Mouse (Mus musculus) C2C12 (cell line): ENCODE results near the gene Dgkg. TPM values are rescaled to one million over a fixed set of nuclear protein-coding genes. Genes with fewer than 3 reads are reported as not detected.

Experiments
- H3K27me3 ChIP-seq: one replicate; pipeline ENCODE4 v1.6.1; 2011; ENCODE audit not compliant: control insufficient read depth, insufficient read depth, insufficient read length
- H3K36me3 ChIP-seq: one replicate; pipeline ENCODE4 v1.6.1; 2011; ENCODE audit not compliant: control insufficient read depth, insufficient read depth
- H3K4me3 ChIP-seq: one replicate; pipeline ENCODE4 v1.5.1; 2011; ENCODE audit warnings: mild to moderate bottlenecking, control low read depth; ENCODE audit not compliant: poor library complexity, insufficient read depth, severe bottlenecking
- H3K79me2 ChIP-seq: one replicate; pipeline ENCODE4 v1.6.1; 2011; ENCODE audit not compliant: control insufficient read depth, insufficient read depth
- H3K79me3 ChIP-seq: one replicate; pipeline ENCODE4 v1.6.1; 2011; ENCODE audit warnings: low read depth, control low read depth
- H3ac ChIP-seq: one replicate; pipeline ENCODE3; 2011; ENCODE audit warnings: low read depth; ENCODE audit not compliant: control insufficient read depth, insufficient read length
- CEBPB ChIP-seq: IDR thresholded peaks from one replicate; pipeline ENCODE4 v1.6.1; 2011; ENCODE audit warnings: low read depth, mild to moderate bottlenecking, control low read depth, moderate library complexity
- CTCF ChIP-seq: IDR thresholded peaks from one replicate; pipeline ENCODE4 v1.5.1; 2011; ENCODE audit not compliant: control insufficient read depth, insufficient read depth, insufficient read length
- FOSL1 ChIP-seq: IDR thresholded peaks from one replicate; pipeline ENCODE4 v1.8.0; 2011; ENCODE audit warnings: mild to moderate bottlenecking, low read length; ENCODE audit not compliant: poor library complexity, insufficient read depth, severe bottlenecking
- MAX ChIP-seq: IDR thresholded peaks from one replicate; pipeline ENCODE4 v1.6.1; 2011; ENCODE audit warnings: mild to moderate bottlenecking, control low read depth
- MYOD1 ChIP-seq: IDR thresholded peaks from one replicate; pipeline ENCODE4 v1.6.1; 2011; ENCODE audit warnings: low read depth; ENCODE audit not compliant: control insufficient read depth, insufficient read length
- MYOG ChIP-seq: IDR thresholded peaks from one replicate; pipeline ENCODE4 v1.6.1; 2011; ENCODE audit not compliant: control insufficient read depth, insufficient read length; ENCODE audit errors: extremely low read depth
- USF1 ChIP-seq: IDR thresholded peaks from one replicate; pipeline ENCODE4 v1.6.1; 2011; ENCODE audit warnings: low read depth, mild to moderate bottlenecking, control low read depth, moderate library complexity
- polyA plus RNA-seq: library from polyadenylated mRNA; unstranded; fragments of >200 nt; fragmentation: generic; extraction: Trizol; gene quantifications from one replicate; pipeline ENCODE4 v1.2.1, GENCODE M21; 2012; ENCODE audit warnings: missing spikeins

Dgkg gene
- polyA plus RNA-seq, 1 experiment = 0.01 TPM

DNA sequence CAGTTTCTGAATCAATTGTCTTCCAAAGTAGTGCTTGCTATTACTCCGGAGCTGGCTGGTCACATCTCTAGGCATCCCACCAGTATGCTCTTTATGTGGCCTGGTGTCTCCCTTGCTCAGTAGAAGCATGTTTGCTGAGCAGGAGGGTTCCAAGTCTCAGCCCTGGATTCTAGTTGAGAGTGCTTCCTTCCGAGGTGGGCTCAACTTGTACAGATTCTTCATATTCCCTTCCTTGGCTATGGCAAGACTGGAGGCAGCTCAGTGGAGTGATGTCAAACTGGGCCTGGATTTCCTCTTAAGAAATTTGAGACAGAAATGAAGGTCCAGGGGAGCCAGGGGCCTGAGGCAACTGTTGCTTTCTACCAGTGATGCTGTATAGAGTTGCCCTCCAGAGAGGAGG lies 189.9 kb downstream of the Dgkg start:
- H3K79me2 ChIP-seq = no peaks in the 10 kb centered on the region
- H3ac ChIP-seq = no peak overlapping the region
- TF ChIP-seq CTCF (no peak), CEBPB (no peak), MYOD1 (no peak), MYOG (no peak), USF1 (no peak), FOSL1 (no peak)
- peaks cover 7% of the 10 kb centered on the region for H3K27me3 ChIP-seq
- no peaks in the 10 kb centered on the region for H3K36me3 ChIP-seq
- H3K4me3 ChIP-seq = no peak overlapping the region
- H3K79me3 ChIP-seq = no peaks in the 10 kb centered on the region

DNA sequence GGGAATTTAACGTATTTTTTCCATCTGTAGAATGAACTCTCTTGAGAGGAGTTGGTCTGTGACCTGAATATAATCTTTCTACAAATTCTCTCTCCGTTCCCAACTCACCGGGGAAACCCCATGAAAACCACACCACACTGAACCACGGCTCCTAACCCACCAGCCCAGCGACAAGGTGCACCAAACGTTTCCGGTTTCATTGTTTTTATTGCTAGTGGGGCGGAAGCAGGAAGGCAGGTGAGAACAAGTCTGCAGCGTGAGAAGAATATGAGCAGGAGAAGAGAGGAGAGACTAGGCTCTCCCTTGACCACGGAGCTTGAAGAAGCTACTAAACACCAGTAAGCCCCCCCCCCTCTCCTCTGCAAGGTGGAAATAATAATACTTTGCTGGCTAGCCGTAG lies 190.6 kb downstream of the Dgkg start:
- no peaks in the 10 kb centered on the region for H3K79me3 ChIP-seq
- H3K36me3 ChIP-seq = no peaks in the 10 kb centered on the region
- no peak overlapping the region for H3ac ChIP-seq
- TF ChIP-seq MAX = no peak
- TF ChIP-seq MYOG = no peak
- TF ChIP-seq USF1 = no peak
- TF ChIP-seq CTCF = no peak
- no peak for TF ChIP-seq FOSL1
- TF ChIP-seq MYOD1 = no peak
- TF ChIP-seq CEBPB = no peak
- H3K79me2 ChIP-seq = no peaks in the 10 kb centered on the region
- H3K27me3 ChIP-seq = peaks cover 7% of the 10 kb centered on the region
- no peak overlapping the region for H3K4me3 ChIP-seq

GRCm38 (mm10) chr16:22462220-22462619 lies 194.8 kb downstream of the Dgkg start:
- Histone ChIP-seq H3K79me2 (no peaks in the 10 kb centered on the region), H3K27me3 (peaks cover 18% of the 10 kb centered on the region), H3K79me3 (no peaks in the 10 kb centered on the region), H3K4me3 (no peak overlapping the region), H3ac (no peak overlapping the region), H3K36me3 (no peaks in the 10 kb centered on the region)
- no peak for TF ChIP-seq MYOG

GRCm38 (mm10) chr16:22461728-22462127 lies 195.3 kb downstream of the Dgkg start:
- Histone ChIP-seq H3K79me3 (no peaks in the 10 kb centered on the region), H3K36me3 (no peaks in the 10 kb centered on the region), H3K79me2 (no peaks in the 10 kb centered on the region), H3K4me3 (no peak overlapping the region), H3K27me3 (peaks cover 20% of the 10 kb centered on the region), H3ac (no peak overlapping the region)
- TF ChIP-seq FOSL1 (no peak), CEBPB (no peak), USF1 (no peak), MAX (no peak), MYOG (no peak), CTCF (no peak), MYOD1 (no peak)

- TF ChIP-seq MYOG = no peak
- TF ChIP-seq FOSL1 = no peak
- TF ChIP-seq MYOD1 = no peak
- Histone ChIP-seq H3K79me3 (no peaks in the 10 kb centered on the region), H3K27me3 (peaks cover 28% of the 10 kb centered on the region), H3ac (no peak overlapping the region), H3K36me3 (no peaks in the 10 kb centered on the region), H3K79me2 (no peaks in the 10 kb centered on the region), H3K4me3 (no peak overlapping the region)
Measured at GRCm38 (mm10) chr16:22460960-22461359, 196.1 kb downstream of the Dgkg start.

- Histone ChIP-seq H3K79me3 (no peaks in the 10 kb centered on the region), H3ac (no peak overlapping the region), H3K79me2 (no peaks in the 10 kb centered on the region), H3K27me3 (peaks cover 28% of the 10 kb centered on the region), H3K4me3 (no peak overlapping the region), H3K36me3 (no peaks in the 10 kb centered on the region)
- TF ChIP-seq MYOD1 (no peak), MYOG (no peak), MAX (no peak), CEBPB (no peak), FOSL1 (no peak), CTCF (no peak), USF1 (no peak)
Measured at GRCm38 (mm10) chr16:22452082-22452481, 204.9 kb downstream of the Dgkg start.
